27 mouse cellular contexts compared by ENCODE assay signal in the genomic region with DNA sequence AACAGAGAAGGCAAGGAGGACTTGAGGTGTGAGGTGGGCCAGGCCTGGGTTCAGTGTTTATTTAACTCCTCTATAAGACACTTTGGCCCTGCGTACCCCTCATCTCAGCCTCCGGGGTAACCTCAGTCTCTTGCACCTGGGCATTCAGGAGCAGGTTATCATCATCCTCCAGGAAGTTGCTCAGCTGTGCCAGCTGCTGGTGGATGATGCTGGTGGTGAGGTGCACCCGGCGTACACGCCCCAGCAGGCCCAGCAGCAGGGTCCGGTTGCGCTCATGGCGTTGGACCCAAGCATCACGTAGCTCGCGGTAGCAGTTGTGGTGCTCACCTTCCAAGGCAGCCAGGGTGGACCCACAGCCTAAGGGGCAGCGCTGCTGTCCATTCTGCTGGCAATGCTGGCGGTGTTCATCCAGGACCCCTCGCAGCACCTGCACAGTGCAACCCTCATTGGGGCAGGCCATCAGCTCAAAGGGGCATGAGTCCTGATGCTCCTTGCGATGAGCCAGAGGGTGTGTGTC. TPM values are rescaled to one million over a fixed set of nuclear protein-coding genes. Genes with fewer than 3 reads are reported as not detected.
DNase-seq lines count a peak whose midpoint lies in the region; ATAC-seq and TF ChIP-seq lines count a peak whose summit lies in the region.
"Had no signal": no experiment of that assay in that cellular context is flagged by ENCODE, and none has a peak within 500 bp of the region (broad histone marks: within the 10 kb centered on the region; RNA-seq: fewer than 3 reads in every experiment).

No protein-coding gene starts in this region.

- TF ChIP-seq POLR2A in kidney, adult 2 months (IDR thresholded peaks at IDR 0.05; ENCODE audit: low read depth, low read length) = no peak
- TF ChIP-seq POLR2A in myocyte (IDR thresholded peaks at IDR 0.05; ENCODE audit: insufficient read length, low read depth) = no peak

- H3K27ac ChIP-seq in heart, embryonic 10.5 days = no peak overlapping the region
- H3K27ac ChIP-seq in kidney, postnatal 0 days = peak overlapping the region; percentile 65; the same call in 1 of the 2 replicates
- H3K27ac ChIP-seq in kidney, adult 2 months (ENCODE audit: insufficient read depth, low read depth, low read length) = no peak overlapping the region
- H3K27ac ChIP-seq: embryonic facial prominence, embryonic 13.5 days; forebrain, embryonic 13.5 days; heart, adult 2 months; heart, embryonic 13.5 days; left cerebral cortex, adult 2 months; limb, embryonic 12.5 days; midbrain, embryonic 13.5 days had no signal

- no peak overlapping the region for H3ac ChIP-seq in myocyte (ENCODE audit: control insufficient read depth, insufficient read length)

- no peak overlapping the region for H3K9ac ChIP-seq in kidney, postnatal 0 days (ENCODE audit: low read depth, low read length)
- H3K9ac ChIP-seq: embryonic facial prominence, embryonic 13.5 days; forebrain, embryonic 13.5 days; heart, embryonic 13.5 days; limb, embryonic 12.5 days; midbrain, embryonic 13.5 days had no signal

- no peak overlapping the region for H3K4me2 ChIP-seq in kidney, postnatal 0 days (ENCODE audit: low read length)
- no peak overlapping the region for H3K4me2 ChIP-seq in myocyte (ENCODE audit: low read depth)
- H3K4me2 ChIP-seq: embryonic facial prominence, embryonic 13.5 days; forebrain, embryonic 13.5 days; heart, embryonic 13.5 days; limb, embryonic 12.5 days; liver, embryonic 11.5 days; midbrain, embryonic 13.5 days had no signal

- 95% methylated on average over 15 of the region's 15 CpGs for WGBS in heart, embryonic 10.5 days
- 93% methylated on average over 15 of the region's 15 CpGs for WGBS in kidney, postnatal 0 days
- 92% methylated on average over 15 of the region's 15 CpGs for WGBS in kidney, adult 2 months

- peaks cover 8% of the 10 kb centered on the region for H3K4me1 ChIP-seq in heart, embryonic 10.5 days
- H3K4me1 ChIP-seq in kidney, postnatal 0 days (replicated peaks; ENCODE audit: insufficient read depth, low read length) = peaks cover under 1% of the 10 kb centered on the region
- peaks cover 6% of the 10 kb centered on the region; the same call in 1 of the 2 replicates for H3K4me1 ChIP-seq in kidney, adult 2 months (ENCODE audit: control insufficient read depth, insufficient read depth, low read length)

- DNase-seq in cerebellum, adult 11 months = peak; percentile 19
- DNase-seq in cerebellum, adult 18-20 months = no peak
- peak; percentile 87 for DNase-seq in heart, adult 11 months
- no peak for DNase-seq in heart, embryonic 10.5 days (ENCODE audit: low spot score)
- DNase-seq in kidney, postnatal 0 days (ENCODE audit: low spot score) = no peak
- no peak for DNase-seq in kidney, adult 2 months
- DNase-seq: adrenal gland, adult 2 months; cerebellum, postnatal 10 days; gastrocnemius, postnatal 36 days; heart, adult 2 months; heart, postnatal 10 days; lung, postnatal 36 days; thymus, postnatal 14 days had no signal

- peaks cover 34% of the 10 kb centered on the region for H3K36me3 ChIP-seq in heart, embryonic 10.5 days
- 0 out of 2 replicates have a peak, but pooled peaks cover 7% of the 10 kb centered on the region for H3K36me3 ChIP-seq in kidney, postnatal 0 days (ENCODE audit: insufficient read depth, low read length)
- no peaks in the 10 kb centered on the region for H3K36me3 ChIP-seq in kidney, adult 2 months (ENCODE audit: control insufficient read depth, insufficient read depth, low read length)
- no peaks in the 10 kb centered on the region for H3K36me3 ChIP-seq in myocyte (ENCODE audit: control insufficient read depth, insufficient read depth)

- H3K9me3 ChIP-seq in heart, embryonic 10.5 days = no peaks in the 10 kb centered on the region
- H3K9me3 ChIP-seq in kidney, postnatal 0 days (replicated peaks; ENCODE audit: low read length) = no peaks in the 10 kb centered on the region
- H3K9me3 ChIP-seq: embryonic facial prominence, embryonic 13.5 days; forebrain, embryonic 13.5 days; heart, embryonic 13.5 days; limb, embryonic 12.5 days; midbrain, embryonic 13.5 days had no signal

- TF ChIP-seq CTCF in kidney, postnatal 0 days (IDR thresholded peaks at IDR 0.05; ENCODE audit: low read depth) = no peak
- TF ChIP-seq CTCF in kidney, adult 2 months (conservative IDR thresholded peaks at IDR 0.05; ENCODE audit: insufficient read depth, insufficient read length, low read depth, low read length) = no peak

- no peak overlapping the region for H3K4me3 ChIP-seq in heart, embryonic 10.5 days
- no peak overlapping the region for H3K4me3 ChIP-seq in kidney, postnatal 0 days (replicated peaks; ENCODE audit: low read depth, low read length)
- H3K4me3 ChIP-seq in kidney, adult 2 months (ENCODE audit: insufficient read depth, low read depth, low read length) = no peak overlapping the region
- H3K4me3 ChIP-seq in myocyte = no peak overlapping the region
- H3K4me3 ChIP-seq: embryonic facial prominence, embryonic 13.5 days; forebrain, embryonic 13.5 days; heart, adult 2 months; heart, embryonic 13.5 days; left cerebral cortex, adult 2 months; limb, embryonic 12.5 days; midbrain, embryonic 13.5 days had no signal

- no peaks in the 10 kb centered on the region for H3K27me3 ChIP-seq in heart, embryonic 10.5 days (ENCODE audit: insufficient read depth, poor library complexity, severe bottlenecking)
- no peaks in the 10 kb centered on the region for H3K27me3 ChIP-seq in kidney, postnatal 0 days (ENCODE audit: insufficient read depth, low read length)
- H3K27me3 ChIP-seq in kidney, adult 2 months (replicated peaks; ENCODE audit: control insufficient read depth, insufficient read depth, low read length) = no peaks in the 10 kb centered on the region
- H3K27me3 ChIP-seq in myocyte (ENCODE audit: control insufficient read depth, insufficient read depth, insufficient read length) = no peaks in the 10 kb centered on the region
- H3K27me3 ChIP-seq: CH12.LX; embryonic facial prominence, embryonic 13.5 days; forebrain, embryonic 13.5 days; heart, embryonic 13.5 days; limb, embryonic 12.5 days; midbrain, embryonic 13.5 days had no signal

- H3K79me2 ChIP-seq in myocyte (ENCODE audit: control insufficient read depth, insufficient read depth) = peaks cover 14% of the 10 kb centered on the region

- no peak for ATAC-seq in kidney, postnatal 0 days (replicated peaks; ENCODE audit: low FRiP score, low read depth)
- ATAC-seq: activated CD4-positive, CD25-positive, alpha-beta regulatory T cell, adult 4 months; forebrain, embryonic 13.5 days; intestine, embryonic 16.5 days; midbrain, embryonic 13.5 days had no signal

TF ChIP-seq in myocyte, 11 proteins besides CTCF, POLR2A, EP300 and RAD21:
- TF ChIP-seq POLR2AphosphoS2 (IDR thresholded peaks at IDR 0.05; ENCODE audit: insufficient read length, low read depth) = peak; percentile 54
- no peak for TF ChIP-seq E2F4 (IDR thresholded peaks at IDR 0.05; ENCODE audit: insufficient read depth)
- no peak for TF ChIP-seq CEBPB (IDR thresholded peaks at IDR 0.05; ENCODE audit: insufficient read depth, poor library complexity, severe bottlenecking)
- TF ChIP-seq TCF12 (IDR thresholded peaks at IDR 0.05; ENCODE audit: insufficient read depth, poor library complexity, severe bottlenecking) = no peak
- TF ChIP-seq MAX (IDR thresholded peaks at IDR 0.05; ENCODE audit: low read depth) = no peak
- TF ChIP-seq MYOG (IDR thresholded peaks at IDR 0.05; ENCODE audit: control insufficient read depth in 1 of 3, insufficient read depth in 1 of 3, insufficient read length in 2 of 3, low read depth in 2 of 3) = no peak
- TF ChIP-seq REST (IDR thresholded peaks at IDR 0.05; ENCODE audit: insufficient read depth, insufficient read length) = no peak
- no peak for TF ChIP-seq USF1 (IDR thresholded peaks at IDR 0.05; ENCODE audit: low read depth)
- TF ChIP-seq SRF (IDR thresholded peaks at IDR 0.05; ENCODE audit: control insufficient read depth, insufficient read length, low read depth) = no peak

RNA-seq across cellular contexts. Expression of gene Rnf151, which starts 1.6 kb away (rescaled TPM):
- polyA plus RNA-seq in heart, embryonic 10.5 days (2016; fragmentation: Nextera tagmentation; extraction: Ambion mirVana) = 0.20 and 0.33 TPM in 2 replicates
- not detected in 2 replicates for polyA plus RNA-seq in kidney, postnatal 0 days (2015; fragmentation: Nextera tagmentation; extraction: Ambion mirVana)
- polyA plus RNA-seq in kidney, adult 2 months (2012; rRNA removed) = 0.16 and 0.91 TPM in 2 replicates
- polyA plus RNA-seq in myocyte (2012; fragmentation: generic; extraction: Trizol) = 0.36 TPM
- polyA plus RNA-seq: activated CD4-positive, CD25-positive, alpha-beta regulatory T cell, adult 4 months; forebrain, embryonic 13.5 days; heart, embryonic 13.5 days; intestine, embryonic 16.5 days; midbrain, embryonic 13.5 days; neural tube, embryonic 14.5 days had no signal

RNA-seq across cellular contexts. Expression of gene Rps2, which starts 1.7 kb away (rescaled TPM):
- polyA plus RNA-seq in heart, embryonic 10.5 days (2016; fragmentation: Nextera tagmentation; extraction: Ambion mirVana) = 1,171 and 1,258 TPM in 2 replicates
- polyA plus RNA-seq in kidney, postnatal 0 days (2015; fragmentation: Nextera tagmentation; extraction: Ambion mirVana) = 1,452 and 1,460 TPM in 2 replicates
- 2,444 and 2,611 TPM in 2 replicates for polyA plus RNA-seq in kidney, adult 2 months (2012; rRNA removed)
- polyA plus RNA-seq in myocyte (2012; fragmentation: generic; extraction: Trizol) = 178 TPM

RNA-seq across cellular contexts. Expression of gene Ndufb10, which starts 8.1 kb away (rescaled TPM):
- 342 and 383 TPM in 2 replicates for polyA plus RNA-seq in heart, embryonic 10.5 days (2016; fragmentation: Nextera tagmentation; extraction: Ambion mirVana)
- polyA plus RNA-seq in kidney, postnatal 0 days (2015; fragmentation: Nextera tagmentation; extraction: Ambion mirVana) = 417 and 419 TPM in 2 replicates
- polyA plus RNA-seq in kidney, adult 2 months (2012; rRNA removed) = 626 and 656 TPM in 2 replicates
- 547 TPM for polyA plus RNA-seq in myocyte (2012; fragmentation: generic; extraction: Trizol)

RNA-seq across cellular contexts. Expression of gene Tbl3, which starts 8.8 kb away (rescaled TPM):
- 79.1 and 100 TPM in 2 replicates for polyA plus RNA-seq in heart, embryonic 10.5 days (2016; fragmentation: Nextera tagmentation; extraction: Ambion mirVana)
- polyA plus RNA-seq in kidney, postnatal 0 days (2015; fragmentation: Nextera tagmentation; extraction: Ambion mirVana) = 50.5 and 57.3 TPM in 2 replicates
- 48.6 and 49.4 TPM in 2 replicates for polyA plus RNA-seq in kidney, adult 2 months (2012; rRNA removed)
- polyA plus RNA-seq in myocyte (2012; fragmentation: generic; extraction: Trizol) = 66.6 TPM

RNA-seq across cellular contexts. Expression of gene Rpl3l, which starts 11.4 kb away (rescaled TPM):
- polyA plus RNA-seq in heart, embryonic 10.5 days (2016; fragmentation: Nextera tagmentation; extraction: Ambion mirVana) = 0.39 and 1.3 TPM in 2 replicates
- polyA plus RNA-seq in kidney, postnatal 0 days (2015; fragmentation: Nextera tagmentation; extraction: Ambion mirVana) = 0.36 and 0.38 TPM in 2 replicates
- 0.38 and 4.7 TPM in 2 replicates for polyA plus RNA-seq in kidney, adult 2 months (2012; rRNA removed)
- 1.7 TPM for polyA plus RNA-seq in myocyte (2012; fragmentation: generic; extraction: Trizol)
- polyA plus RNA-seq: activated CD4-positive, CD25-positive, alpha-beta regulatory T cell, adult 4 months; adrenal gland, adult 2 months; embryonic facial prominence, embryonic 13.5 days; forebrain, embryonic 13.5 days; intestine, embryonic 16.5 days; kidney, embryonic 14.5 days; limb, embryonic 12.5 days; liver, embryonic 11.5 days; lung, embryonic 16.5 days; midbrain, embryonic 13.5 days had no signal

Comparison
In these comparisons a context has a peak if more than half of its experiments do, and no peak if none do; other contexts are left out.
1. DNase-seq: peak in cerebellum, adult 11 months (single experiment) and heart, adult 11 months (single experiment); none in cerebellum, adult 18-20 months (0 of 2), heart, embryonic 10.5 days (single experiment), kidney, postnatal 0 days (single experiment) and kidney, adult 2 months (single experiment).